Mouse (Mus musculus) heart, embryonic 16.5 days (tissue): Measurements from ENCODE around the gene Stx6. TPM values are rescaled to one million over a fixed set of nuclear protein-coding genes. Genes with fewer than 3 reads are reported as not detected.
"Not testable (repeated sequence)": the region's sequence is repeated elsewhere in the genome, so short reads cannot be mapped to it uniquely, and the experiment has no call there.

Experiments
- ATAC-seq: fragments of 200-750 bp; cut with Nextera tagmentation; replicated peaks from 2 replicates; pipeline ENCODE4 v1.8.0; 2017; ENCODE audit warnings: moderate number of reproducible peaks; ENCODE audit not compliant: insufficient read depth, low FRiP score; ENCODE audit errors: extremely low read depth
- H3K27ac ChIP-seq: fragments of 300-500 bp; sonication (generic); 2 replicates; pipeline ENCODE4 v1.5.1; 2014; ENCODE audit warnings: mild to moderate bottlenecking, low read length, control low read depth, moderate library complexity
- H3K27me3 ChIP-seq: fragments of 300-500 bp; sonication (generic); 2 replicates; pipeline ENCODE4 v1.6.1; 2014; ENCODE audit warnings: low read length, mixed read lengths; ENCODE audit not compliant: control insufficient read depth, insufficient read depth
- H3K36me3 ChIP-seq: fragments of 300-500 bp; sonication (generic); 2 replicates; pipeline ENCODE4 v1.6.1; 2014; ENCODE audit not compliant: control insufficient read depth, insufficient read depth
- H3K4me1 ChIP-seq: fragments of 300-500 bp; sonication (generic); 2 replicates; pipeline ENCODE4 v1.6.1; 2014; ENCODE audit warnings: low read length, mixed read lengths; ENCODE audit not compliant: control insufficient read depth, insufficient read depth
- H3K4me2 ChIP-seq: fragments of 300-500 bp; sonication (generic); 2 replicates; pipeline ENCODE4 v1.6.1; 2014; ENCODE audit warnings: low read depth, mild to moderate bottlenecking, control low read depth, low read length
- H3K4me3 ChIP-seq: fragments of 300-500 bp; sonication (generic); 2 replicates; pipeline ENCODE4 v1.5.1; 2014; ENCODE audit warnings: mild to moderate bottlenecking, control low read depth, low read length
- H3K9ac ChIP-seq: fragments of 300-500 bp; sonication (generic); 2 replicates; pipeline ENCODE4 v1.6.1; 2014; ENCODE audit warnings: low read length, control low read depth
- H3K9me3 ChIP-seq: fragments of 300-500 bp; sonication (generic); replicated peaks from 2 replicates; pipeline ENCODE4 v1.6.1; 2016; ENCODE audit warnings: low read length; ENCODE audit not compliant: control insufficient read depth
- WGBS: fragments of 180-500 bp; shearing (Covaris S2); extraction: QIAGEN DNeasy Blood & Tissue Kit; methylation state at CpG from one replicate; pipeline ENCODE4 v1.1.7; 2014; 5-methylcytosine and 5-hydroxymethylcytosine counted together
- polyA plus RNA-seq: library from polyadenylated mRNA; unstranded; fragments of >200 nt; fragmentation: Nextera tagmentation; extraction: Ambion mirVana; gene quantifications from 2 replicates; pipeline ENCODE4 v1.2.1, GENCODE M21; 2015

The Stx6 gene
- polyA plus RNA-seq, 1 experiment from 2014 or later: 54.0 TPM

GRCm38 (mm10) chr1:155149403-155149802 is 9.1 kb upstream of the Stx6 start:
- Histone ChIP-seq H3K4me3 (no peak overlapping the region), H3K9me3 (no peaks in the 10 kb centered on the region), H3K27ac (no peak overlapping the region), H3K36me3 (no peaks in the 10 kb centered on the region), H3K4me1 (peaks cover 6% of the 10 kb centered on the region; the same call in 1 of the 2 replicates), H3K27me3 (no peaks in the 10 kb centered on the region), H3K9ac (no peak overlapping the region), H3K4me2 (no peak overlapping the region)
- no peak for ATAC-seq
- 83% methylated on average over 3 of the region's 3 CpGs for WGBS

GRCm38 (mm10) chr1:155150821-155151220 is 7.7 kb upstream of the Stx6 start:
- H3K27ac ChIP-seq: no peak overlapping the region
- H3K4me2 ChIP-seq: no peak overlapping the region
- no peak overlapping the region for H3K4me3 ChIP-seq
- 87% methylated on average over 5 of the region's 5 CpGs for whole genome bisulfite sequencing
- no peak for ATAC-seq
- H3K27me3 ChIP-seq: no peaks in the 10 kb centered on the region
- no peak overlapping the region for H3K9ac ChIP-seq
- no peaks in the 10 kb centered on the region for H3K36me3 ChIP-seq
- H3K9me3 ChIP-seq: no peaks in the 10 kb centered on the region
- 0 out of 2 replicates have a peak, but pooled peaks cover 3% of the 10 kb centered on the region for H3K4me1 ChIP-seq

GRCm38 (mm10) chr1:155153906-155154305 is 4.6 kb upstream of the Stx6 start:
- Histone ChIP-seq H3K36me3 (no peaks in the 10 kb centered on the region), H3K4me1 (no peaks in the 10 kb centered on the region), H3K9me3 (no peaks in the 10 kb centered on the region), H3K9ac (no peak overlapping the region), H3K27me3 (no peaks in the 10 kb centered on the region), H3K4me2 (no peak overlapping the region), H3K4me3 (no peak overlapping the region), H3K27ac (peak overlapping the region; percentile 45; the same call in 1 of the 2 replicates)
- ATAC-seq: no peak
- 69% methylated on average over 4 of the region's 4 CpGs for WGBS

GRCm38 (mm10) chr1:155158970-155159484 is 512 bp downstream of the Stx6 start:
- ATAC-seq: peak; percentile 64
- Histone ChIP-seq H3K4me2 (peak overlapping the region; percentile 88), H3K9me3 (no peaks in the 10 kb centered on the region), H3K27ac (peak overlapping the region; percentile 90), H3K27me3 (no peaks in the 10 kb centered on the region), H3K36me3 (no peaks in the 10 kb centered on the region), H3K4me3 (peak overlapping the region; percentile 99), H3K9ac (peak overlapping the region; percentile 95), H3K4me1 (peaks cover 10% of the 10 kb centered on the region)
- under 1% methylated on average over 46 of the region's 46 CpGs for WGBS

GRCm38 (mm10) chr1:155167453-155167852 is 8.9 kb downstream of the Stx6 start:
- no peak for ATAC-seq
- no peak overlapping the region for H3K4me2 ChIP-seq
- H3K36me3 ChIP-seq: no peaks in the 10 kb centered on the region
- H3K4me3 ChIP-seq: no peak overlapping the region
- WGBS: 72% methylated on average over 3 of the region's 3 CpGs
- no peaks in the 10 kb centered on the region for H3K27me3 ChIP-seq
- H3K9ac ChIP-seq: no peak overlapping the region
- peaks cover 15% of the 10 kb centered on the region for H3K4me1 ChIP-seq
- no peaks in the 10 kb centered on the region for H3K9me3 ChIP-seq
- no peak overlapping the region for H3K27ac ChIP-seq

GRCm38 (mm10) chr1:155169935-155170334 is 11.4 kb downstream of the Stx6 start:
- Histone ChIP-seq H3K4me1 (peaks cover 10% of the 10 kb centered on the region), H3K27me3 (no peaks in the 10 kb centered on the region), H3K27ac (no peak overlapping the region), H3K4me3 (no peak overlapping the region), H3K4me2 (no peak overlapping the region), H3K9ac (no peak overlapping the region), H3K36me3 (no peaks in the 10 kb centered on the region), H3K9me3 (no peaks in the 10 kb centered on the region)
- ATAC-seq: no peak

GRCm38 (mm10) chr1:155172895-155173643 is 14.6 kb downstream of the Stx6 start:
- Histone ChIP-seq H3K4me3 (no peak overlapping the region), H3K4me1 (peaks cover 6% of the 10 kb centered on the region), H3K9me3 (no peaks in the 10 kb centered on the region), H3K4me2 (no peak overlapping the region), H3K36me3 (peaks cover 12% of the 10 kb centered on the region), H3K27me3 (no peaks in the 10 kb centered on the region), H3K9ac (no peak overlapping the region), H3K27ac (no peak overlapping the region)
- WGBS: 86% methylated on average over 3 of the region's 3 CpGs
- ATAC-seq: no peak

- H3K36me3 ChIP-seq: peaks cover 16% of the 10 kb centered on the region
- 86% methylated on average over 1 of the region's 1 CpGs for WGBS
- H3K27ac ChIP-seq, H3K9me3 ChIP-seq, H3K4me3 ChIP-seq, H3K27me3 ChIP-seq, ATAC-seq, H3K4me2 ChIP-seq, H3K4me1 ChIP-seq, H3K9ac ChIP-seq: not testable (repeated sequence)
These were observed 15.1 kb downstream of the Stx6 start for GRCm38 (mm10) chr1:155173644-155174016.

- ATAC-seq: no peak
These were observed 15.9 kb downstream of the Stx6 start for GRCm38 (mm10) chr1:155174424-155174823.

More at GRCm38 (mm10) chr1:155174424-155174823, 15.9 kb downstream of the Stx6 start:
- H3K27ac ChIP-seq: no peak overlapping the region
- no peak overlapping the region for H3K4me2 ChIP-seq
- H3K4me3 ChIP-seq: no peak overlapping the region
- peaks cover 6% of the 10 kb centered on the region for H3K4me1 ChIP-seq
- WGBS: 74% methylated on average over 1 of the region's 1 CpGs
- no peaks in the 10 kb centered on the region for H3K9me3 ChIP-seq
- H3K27me3 ChIP-seq: no peaks in the 10 kb centered on the region
- H3K36me3 ChIP-seq: peaks cover 23% of the 10 kb centered on the region
- H3K9ac ChIP-seq: no peak overlapping the region
